Mouse (Mus musculus): ENCODE measurements around the gene BC005561. TPM values are rescaled to one million over a fixed set of nuclear protein-coding genes. Genes with fewer than 3 reads are reported as not detected.

Gene BC005561
- polyA plus RNA-seq, 1 experiment = 1.4 TPM

Other genes with a start within 250 kb of the BC005561 start
- not detected in 2 replicates for gene Ibsp, start 209.2 kb upstream of the BC005561 start, polyA plus RNA-seq (2012; rRNA removed)
- gene Mepe, start 183.0 kb upstream of the BC005561 start, polyA plus RNA-seq (2012; rRNA removed) = not detected in 2 replicates
- gene Spp1, start 73.2 kb upstream of the BC005561 start, polyA plus RNA-seq (2012; rRNA removed) = 1,966 and 1,980 TPM in 2 replicates
- gene Pkd2, start 48.9 kb upstream of the BC005561 start, polyA plus RNA-seq (2012; rRNA removed) = 56.8 and 59.3 TPM in 2 replicates